Mouse (Mus musculus) gastrocnemius, postnatal 25 days (tissue): ENCODE measurements around the gene Hinfp. TPM values are rescaled to one million over a fixed set of nuclear protein-coding genes. Genes with fewer than 3 reads are reported as not detected.
"Not testable (repeated sequence)": the region's sequence is repeated elsewhere in the genome, so short reads cannot be mapped to it uniquely, and the experiment has no call there.

Source experiments
- DNase-seq: peaks from one replicate; pipeline ENCODE4 v3.0.0; 2022
- total RNA-seq, 2 experiments: library from RNA; stranded (reverse); gene quantifications; 1 replicate in 1 of 2; 2 replicates in 1 of 2; pipeline ENCODE4 v1.2.3; 2021

Hinfp gene
- total RNA-seq, 2 experiments from 2014 or later, result 5.6 to 6.0 TPM

- DNase-seq, result no peak
Measured at GRCm38 (mm10) chr9:44332918-44333638, 27.6 kb upstream of the Hinfp start.

GRCm38 (mm10) chr9:44330736-44331135 is 25.3 kb upstream of the Hinfp start:
- DNase-seq, result no peak

GRCm38 (mm10) chr9:44327926-44328325 is 22.5 kb upstream of the Hinfp start:
- no peak for DNase-seq

GRCm38 (mm10) chr9:44327064-44327711 is 21.7 kb upstream of the Hinfp start:
- DNase-seq, result no peak

GRCm38 (mm10) chr9:44326371-44327063 is 21.0 kb upstream of the Hinfp start:
- peak; percentile 80 for DNase-seq

GRCm38 (mm10) chr9:44325768-44326370 is 20.4 kb upstream of the Hinfp start, which contains the start of gene Dpagt1:
TSS of gene Dpagt1 (plus strand) at chr9:44326019.
- no peak for DNase-seq

GRCm38 (mm10) chr9:44325032-44325767 is 19.7 kb upstream of the Hinfp start:
- not testable (repeated sequence) for DNase-seq

GRCm38 (mm10) chr9:44324147-44324546 is 18.7 kb upstream of the Hinfp start:
- DNase-seq, result no peak

- not testable (repeated sequence) for DNase-seq
Measured at GRCm38 (mm10) chr9:44323656-44324055, 18.2 kb upstream of the Hinfp start.

GRCm38 (mm10) chr9:44320799-44321133 is 15.3 kb upstream of the Hinfp start:
- no peak for DNase-seq

GRCm38 (mm10) chr9:44319887-44320798 is 14.7 kb upstream of the Hinfp start, which contains the start of gene C2cd2l:
TSS of gene C2cd2l (minus strand) at chr9:44320285.
- peak; percentile 93 for DNase-seq

GRCm38 (mm10) chr9:44319105-44319886 is 13.8 kb upstream of the Hinfp start:
- DNase-seq, result no peak

- no peak for DNase-seq
Measured at GRCm38 (mm10) chr9:44318826-44319095, 13.3 kb upstream of the Hinfp start.

GRCm38 (mm10) chr9:44318076-44318825 is 12.8 kb upstream of the Hinfp start:
- DNase-seq, result no peak

GRCm38 (mm10) chr9:44317452-44317851 is 12.0 kb upstream of the Hinfp start:
- DNase-seq, result no peak

- DNase-seq, result no peak
Measured at GRCm38 (mm10) chr9:44314910-44315309, 9.4 kb upstream of the Hinfp start.

GRCm38 (mm10) chr9:44314257-44314547 is 8.7 kb upstream of the Hinfp start:
- no peak for DNase-seq

GRCm38 (mm10) chr9:44313476-44314256 is 8.2 kb upstream of the Hinfp start:
- DNase-seq, result no peak
